Mouse (Mus musculus): ENCODE measurements around the gene Slc38a10. TPM values are rescaled to one million over a fixed set of nuclear protein-coding genes. Genes with fewer than 3 reads are reported as not detected.

The Slc38a10 gene
- polyA plus RNA-seq, 1 experiment: 192 TPM

DNA sequence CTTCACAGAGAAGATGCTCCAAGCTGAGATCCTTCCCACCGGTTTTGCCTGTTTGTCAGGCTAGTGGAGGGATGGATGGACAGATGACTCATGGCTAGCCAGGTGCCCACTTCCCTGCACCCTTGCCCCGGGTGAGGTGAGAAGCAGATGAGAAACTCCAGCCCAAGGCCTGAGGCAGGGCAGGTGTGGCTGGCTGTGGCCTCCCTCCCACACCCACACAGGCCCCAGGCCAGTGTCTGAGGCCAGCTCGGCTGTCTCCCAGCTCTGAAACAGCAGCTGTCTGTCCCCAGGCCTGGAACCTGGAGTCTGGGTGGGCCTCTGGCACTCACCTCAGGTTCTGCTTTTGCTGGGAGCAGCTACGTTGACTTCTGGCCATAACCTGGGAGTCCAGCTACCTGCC is 24.8 kb upstream of the Slc38a10 start:
- no peak for DNase-seq (ENCODE audit: low read depth)

GRCm38 (mm10) chr11:120173213-120173612 is 22.1 kb upstream of the Slc38a10 start:
- DNase-seq (ENCODE audit: low read depth): no peak

GRCm38 (mm10) chr11:120171168-120171567 is 20.0 kb upstream of the Slc38a10 start:
- no peak for DNase-seq (ENCODE audit: low read depth)

- DNase-seq (ENCODE audit: low read depth): no peak
Measured at GRCm38 (mm10) chr11:120169208-120169992, 18.3 kb upstream of the Slc38a10 start.

GRCm38 (mm10) chr11:120168516-120168915 is 17.4 kb upstream of the Slc38a10 start:
- DNase-seq (ENCODE audit: low read depth): no peak

DNA sequence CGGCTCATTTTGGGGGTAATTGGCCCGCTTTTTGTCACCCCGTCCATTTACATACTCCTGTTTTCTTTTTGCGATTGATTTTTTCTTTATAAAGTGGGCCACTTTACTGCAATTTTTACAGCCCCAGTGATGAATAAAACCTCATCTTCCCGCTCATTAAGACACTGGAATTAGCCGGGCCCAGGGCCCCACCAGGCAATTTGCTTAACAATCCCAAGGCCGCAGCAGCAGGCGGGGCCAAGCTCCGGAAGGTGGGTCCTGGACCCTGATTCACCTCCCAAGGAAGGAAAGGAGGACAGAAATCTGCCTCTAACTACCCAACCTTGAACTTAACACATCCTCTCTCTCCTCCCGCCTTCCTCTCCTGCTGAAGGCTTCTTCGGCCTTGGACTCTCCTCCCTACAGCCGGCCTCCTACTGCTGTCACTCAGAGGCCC is 16.8 kb upstream of the Slc38a10 start:
- no peak for DNase-seq (ENCODE audit: low read depth)

- DNase-seq (ENCODE audit: low read depth): no peak
Measured at GRCm38 (mm10) chr11:120167059-120167458, 15.9 kb upstream of the Slc38a10 start.

GRCm38 (mm10) chr11:120164471-120165261 is 13.5 kb upstream of the Slc38a10 start:
- no peak for DNase-seq (ENCODE audit: low read depth)

DNA sequence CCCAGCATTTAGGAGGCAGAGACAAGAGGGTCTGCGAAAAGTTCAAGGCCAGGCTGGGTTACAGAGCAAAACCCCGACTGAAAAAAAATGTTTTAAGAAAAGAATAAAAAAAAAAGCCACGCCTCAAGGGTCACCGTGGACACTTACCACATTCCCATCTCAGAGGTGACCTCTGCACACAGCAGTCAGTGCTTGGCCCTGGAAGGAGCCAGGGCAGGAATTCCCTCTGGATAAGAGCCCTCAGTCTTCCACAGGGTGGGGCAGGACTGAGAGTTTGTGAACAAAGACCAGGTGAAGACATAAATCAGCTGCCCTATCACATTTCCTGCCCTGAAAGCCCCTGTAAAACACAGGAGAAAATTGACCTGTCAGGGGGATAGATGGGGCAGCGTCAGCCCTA is 12.9 kb upstream of the Slc38a10 start:
- DNase-seq (ENCODE audit: low read depth): no peak

DNA sequence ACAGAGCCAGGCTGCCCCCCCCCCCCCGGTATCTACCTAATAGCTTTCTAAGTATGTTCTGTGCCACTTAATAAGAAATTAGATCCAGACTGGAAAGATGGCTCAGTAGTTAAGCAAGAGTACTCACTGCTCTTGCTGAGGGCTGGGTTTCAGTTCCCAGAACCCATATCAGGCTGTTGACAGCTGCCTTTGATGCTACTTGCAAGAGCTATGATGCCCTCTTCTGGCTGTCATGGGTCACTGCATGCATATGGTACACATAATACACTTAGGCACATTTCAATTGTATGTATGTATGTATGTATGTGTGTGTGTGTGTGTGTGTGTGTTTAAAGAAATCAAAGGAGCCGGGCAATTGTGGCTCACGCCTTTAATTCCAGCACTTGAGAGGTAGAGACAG is 12.1 kb upstream of the Slc38a10 start:
- no peak for DNase-seq (ENCODE audit: low read depth)

GRCm38 (mm10) chr11:120161245-120161644 is 10.1 kb upstream of the Slc38a10 start:
- no peak for DNase-seq (ENCODE audit: low read depth)

GRCm38 (mm10) chr11:120160478-120160877 is 9.3 kb upstream of the Slc38a10 start:
- DNase-seq (ENCODE audit: low read depth): no peak

- DNase-seq (ENCODE audit: low read depth): no peak
Measured at GRCm38 (mm10) chr11:120159653-120160052, 8.5 kb upstream of the Slc38a10 start.

DNA sequence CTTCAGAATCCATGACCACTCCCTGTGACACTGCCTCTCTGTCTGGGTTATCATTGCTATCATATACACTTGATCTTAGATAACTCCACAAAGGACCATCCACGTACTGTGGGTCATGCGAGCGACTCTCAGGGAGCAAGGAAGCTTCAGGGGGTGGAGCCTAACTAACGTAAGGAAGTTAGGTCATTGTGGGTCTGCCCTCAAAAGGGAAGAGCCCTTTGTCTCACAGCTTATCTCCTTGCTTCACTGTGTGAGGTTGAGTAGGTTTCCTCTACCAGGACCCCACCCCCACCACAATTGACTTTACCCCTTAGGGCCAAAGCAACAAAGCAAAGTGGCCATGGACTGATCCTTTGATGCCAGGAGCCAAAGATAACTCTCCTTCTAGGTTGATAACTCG is 7.7 kb upstream of the Slc38a10 start:
- no peak for DNase-seq (ENCODE audit: low read depth)

DNA sequence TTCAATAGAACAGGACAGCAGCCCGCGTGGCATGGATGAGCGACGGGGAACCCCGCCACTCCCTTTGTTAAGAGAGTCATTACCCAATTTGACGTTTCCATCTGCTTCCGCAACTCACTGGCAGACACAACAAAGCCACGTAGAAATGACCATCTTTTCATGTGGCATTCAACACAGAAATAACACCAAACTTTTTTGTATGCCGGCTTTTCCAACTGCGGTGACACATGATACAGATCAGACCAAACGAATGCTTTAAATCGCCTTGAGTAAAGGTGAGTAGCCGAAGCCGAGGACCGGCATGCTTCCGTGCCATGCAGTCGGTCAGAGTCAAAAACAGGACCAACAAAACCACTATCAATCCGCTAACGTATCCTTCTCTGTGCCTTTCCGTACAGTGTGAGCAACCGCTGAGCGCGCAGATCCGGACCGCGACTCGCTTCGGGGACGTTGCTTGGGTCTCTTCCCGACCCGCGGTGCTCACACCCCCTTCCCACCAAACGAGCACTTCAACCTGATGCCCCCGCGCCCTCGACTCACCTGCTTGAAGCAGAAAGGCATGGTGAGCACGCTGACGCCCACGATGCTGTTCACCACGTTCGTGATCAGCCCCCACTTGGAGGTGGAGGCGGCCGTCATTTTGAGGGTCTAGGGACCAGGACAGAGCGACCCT is 570 bp downstream of the Slc38a10 start:
- DNase-seq (ENCODE audit: low read depth): no peak

- no peak for DNase-seq (ENCODE audit: low read depth)
Measured at GRCm38 (mm10) chr11:120149510-120150200, 1.5 kb downstream of the Slc38a10 start.

DNA sequence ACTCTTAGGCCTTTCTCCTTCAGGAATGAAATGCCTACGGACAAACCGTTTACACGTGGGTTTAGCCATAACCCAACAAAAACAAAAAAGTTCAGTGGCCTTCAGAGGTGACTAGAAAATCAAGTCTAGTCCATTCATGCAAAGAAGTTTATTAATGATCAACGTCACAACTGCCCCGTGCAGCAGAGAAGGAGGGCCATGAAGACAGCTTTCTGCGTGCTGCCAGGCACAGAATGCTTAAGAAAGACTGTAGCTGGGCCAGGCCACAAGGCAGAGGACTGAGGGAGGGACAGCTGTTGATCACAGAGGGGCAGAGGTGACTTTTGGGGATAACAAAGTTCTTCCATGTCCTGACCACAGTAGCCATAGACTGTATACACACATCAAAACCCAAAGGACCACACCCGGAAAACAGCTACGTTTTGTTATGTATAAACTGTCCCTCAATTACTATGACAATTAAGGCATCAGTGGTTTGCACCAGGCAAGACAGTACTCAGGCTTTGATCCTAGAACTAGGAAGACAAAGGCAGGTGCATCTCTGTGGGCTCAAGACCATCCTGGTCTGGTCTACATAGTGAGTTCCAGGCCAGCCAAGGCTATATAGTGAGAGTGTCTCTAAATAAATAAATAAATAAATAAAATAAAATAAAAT is 2.8 kb downstream of the Slc38a10 start:
- no peak for DNase-seq (ENCODE audit: low read depth)

- no peak for DNase-seq (ENCODE audit: low read depth)
Measured at GRCm38 (mm10) chr11:120143708-120144497, 7.2 kb downstream of the Slc38a10 start.

DNA sequence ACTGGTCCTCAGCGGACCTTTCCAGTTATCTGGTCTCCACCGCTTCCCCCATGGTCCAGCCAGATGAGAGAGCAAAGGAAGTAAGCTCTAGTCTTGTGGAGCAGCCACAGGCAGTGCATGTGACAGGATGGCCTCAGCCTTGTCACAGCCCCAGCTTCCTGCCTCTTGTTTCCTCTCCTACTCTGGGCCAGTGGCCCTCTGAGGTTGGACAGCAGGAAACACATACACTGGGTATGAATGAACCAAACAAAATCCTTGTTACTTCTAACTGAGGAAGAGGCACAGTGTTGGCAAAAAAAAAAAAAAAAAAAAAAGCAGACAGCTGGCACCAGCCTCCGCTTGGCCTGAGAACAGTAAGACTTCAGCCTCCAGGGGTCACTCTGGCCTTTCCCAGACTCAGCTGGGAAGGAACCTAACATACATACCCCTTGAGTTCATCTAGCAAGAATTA is 8.5 kb downstream of the Slc38a10 start:
- no peak for DNase-seq (ENCODE audit: low read depth)

- DNase-seq (ENCODE audit: low read depth): no peak
Measured at GRCm38 (mm10) chr11:120140255-120140654, 10.9 kb downstream of the Slc38a10 start.
